Mouse (Mus musculus) intestine, embryonic 16.5 days (tissue): ENCODE results near the gene Gm17535. TPM values are rescaled to one million over a fixed set of nuclear protein-coding genes. Genes with fewer than 3 reads are reported as not detected.
"Not testable (repeated sequence)": the region's sequence is repeated elsewhere in the genome, so short reads cannot be mapped to it uniquely, and the experiment has no call there.

Experiments used
- ATAC-seq: fragments of 200-750 bp; cut with Nextera tagmentation; 2 replicates; pipeline ENCODE4 v1.8.0; 2017; ENCODE audit warnings: moderate TSS enrichment, moderate library complexity
- H3K27ac ChIP-seq: fragments of 300-500 bp; sonication (generic); 2 replicates; pipeline ENCODE4 v1.5.1; 2014; ENCODE audit warnings: mild to moderate bottlenecking, low read length
- H3K27me3 ChIP-seq: fragments of 300-500 bp; sonication (generic); replicated peaks from 2 replicates; pipeline ENCODE4 v1.6.1; 2014; ENCODE audit warnings: low read length, control low read depth, mixed read lengths; ENCODE audit not compliant: control insufficient read depth, insufficient read depth
- H3K36me3 ChIP-seq: fragments of 300-500 bp; sonication (generic); 2 replicates; pipeline ENCODE4 v1.6.1; 2014; ENCODE audit warnings: low read length, control low read depth; ENCODE audit not compliant: control insufficient read depth, insufficient read depth
- H3K4me1 ChIP-seq: fragments of 300-500 bp; sonication (generic); 2 replicates; pipeline ENCODE4 v1.6.1; 2014; ENCODE audit warnings: low read length, control low read depth, mixed read lengths; ENCODE audit not compliant: control insufficient read depth, insufficient read depth
- H3K4me2 ChIP-seq: fragments of 300-500 bp; sonication (generic); 2 replicates; pipeline ENCODE4 v1.6.1; 2014; ENCODE audit warnings: low read depth, low read length, control low read depth
- H3K4me3 ChIP-seq: fragments of 300-500 bp; sonication (generic); 2 replicates; pipeline ENCODE4 v1.5.1; 2014; ENCODE audit warnings: mild to moderate bottlenecking, low read length
- H3K9ac ChIP-seq: fragments of 300-500 bp; sonication (generic); 2 replicates; pipeline ENCODE4 v1.6.1; 2014; ENCODE audit warnings: low read depth, low read length
- H3K9me3 ChIP-seq: fragments of 300-500 bp; sonication (generic); 2 replicates; pipeline ENCODE4 v1.6.1; 2016; ENCODE audit warnings: low read length, control low read depth; ENCODE audit not compliant: control insufficient read depth
- WGBS: fragments of 180-500 bp; shearing (Covaris S2); extraction: QIAGEN DNeasy Blood & Tissue Kit; methylation state at CpG from one replicate; pipeline ENCODE4 v1.1.7; 2014; 5-methylcytosine and 5-hydroxymethylcytosine counted together
- microRNA-seq: library from miRNA; unstranded; fragments of <30 nt; microRNA quantifications from one replicate; pipeline ENCODE4, GENCODE M21; 2016
- polyA plus RNA-seq: library from polyadenylated mRNA; unstranded; fragments of >200 nt; fragmentation: Nextera tagmentation; extraction: Ambion mirVana; gene quantifications from 2 replicates; pipeline ENCODE4 v1.2.1, GENCODE M21; 2015

Gene Gm17535
- polyA plus RNA-seq, 1 experiment from 2014 or later: not detected

GRCm38 (mm10) chr9:3038161-3038560 is 3.8 kb downstream of the Gm17535 start:
- not testable (repeated sequence) for H3K4me2 ChIP-seq, H3K4me3 ChIP-seq, ATAC-seq, H3K9me3 ChIP-seq, H3K36me3 ChIP-seq, H3K27ac ChIP-seq, H3K27me3 ChIP-seq, H3K9ac ChIP-seq, H3K4me1 ChIP-seq
- WGBS: 66% methylated on average over 4 of the region's 4 CpGs

Small RNA genes within 50 kb of the gene (microRNA-seq; reads per million reads assigned to microRNA genes)
- gene Mir101c: not detected

Other genes starting within 250 kb of the Gm17535 start
- gene Gm10722, start 33.7 kb upstream of the Gm17535 start, polyA plus RNA-seq: not detected in 2 replicates
- gene Gm11168, start 31.3 kb upstream of the Gm17535 start, polyA plus RNA-seq: not detected in 2 replicates
- gene Gm10721, start 21.5 kb upstream of the Gm17535 start, polyA plus RNA-seq: not detected in 2 replicates
- gene Gm10720, start 18.9 kb upstream of the Gm17535 start, polyA plus RNA-seq: not detected in 2 replicates
- not detected in 2 replicates for gene Gm10719, start 17.2 kb upstream of the Gm17535 start, polyA plus RNA-seq
- 0.46 TPM in 1 of 2 replicates, not detected in the other for gene Gm10718, start 11.1 kb upstream of the Gm17535 start, polyA plus RNA-seq
- gene Gm10717, start 9.2 kb upstream of the Gm17535 start, polyA plus RNA-seq: not detected in 2 replicates
- gene Gm10715, start 2.3 kb downstream of the Gm17535 start, polyA plus RNA-seq: not detected in 2 replicates